In the genomic region with DNA sequence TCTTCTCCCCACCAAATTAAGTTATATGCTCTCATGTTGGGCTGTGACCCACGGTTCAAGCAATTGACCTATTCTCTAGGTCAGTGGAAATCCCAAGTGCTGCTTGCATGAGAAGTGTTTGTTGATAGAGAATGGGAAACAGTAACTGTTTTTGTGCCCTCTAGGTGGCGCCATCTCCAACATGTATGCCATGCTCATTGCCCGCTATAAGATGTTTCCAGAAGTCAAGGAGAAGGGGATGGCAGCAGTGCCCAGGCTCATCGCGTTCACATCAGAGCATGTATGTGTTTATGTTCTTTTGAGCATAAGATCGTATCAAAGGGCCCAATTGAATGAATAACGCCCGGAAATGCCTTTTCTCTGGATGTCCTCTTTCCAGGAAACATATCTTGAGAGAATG, we compare ENCODE assay signal across 8 mouse cellular contexts. TPM values are rescaled to one million over a fixed set of nuclear protein-coding genes. Genes with fewer than 3 reads are reported as not detected.
DNase-seq lines count a peak whose midpoint lies in the region; ATAC-seq lines count a peak whose summit lies in the region.
"Had no signal": no experiment of that assay in that cellular context is flagged by ENCODE, and none has a peak within 500 bp of the region (broad histone marks: within the 10 kb centered on the region; RNA-seq: fewer than 3 reads in every experiment).

No protein-coding gene starts in this region.

- intact Hi-C loops in left cerebral cortex, postnatal 14 days (cut with DNase I), result no loop called here

- H3K36me3 ChIP-seq in hindbrain, embryonic 11.5 days (ENCODE audit: control insufficient read depth, insufficient read depth, low read length), result no peaks in the 10 kb centered on the region
- H3K36me3 ChIP-seq in hindbrain, embryonic 13.5 days, result peaks cover 43% of the 10 kb centered on the region
- no peaks in the 10 kb centered on the region for H3K36me3 ChIP-seq in limb, embryonic 11.5 days (ENCODE audit: control insufficient read depth, insufficient read depth, low read length)

- DNase-seq in hindbrain, embryonic 11.5 days (ENCODE audit: low spot score), result peak; percentile 36
- DNase-seq in CD4-positive, CD25-positive, alpha-beta regulatory T cell, adult 2 months (ENCODE audit: low read depth, low spot score), result peak; percentile 75
- peak; percentile 25 for DNase-seq in T-cell, adult 2 months (ENCODE audit: low spot score)
- peak; percentile 22 for DNase-seq in limb, embryonic 11.5 days (ENCODE audit: low spot score)
- DNase-seq in right cerebral cortex, postnatal 14 days, result no peak
- no peak for DNase-seq in left cerebral cortex, postnatal 14 days (ENCODE audit: low spot score in 2 of 2)

- no peak overlapping the region for H3K4me2 ChIP-seq in hindbrain, embryonic 11.5 days (replicated peaks; ENCODE audit: low read depth, low read length)
- no peak overlapping the region for H3K4me2 ChIP-seq in hindbrain, embryonic 13.5 days
- no peak overlapping the region for H3K4me2 ChIP-seq in limb, embryonic 11.5 days (ENCODE audit: low read depth, severe bottlenecking)

- no peak overlapping the region for H3K27ac ChIP-seq in hindbrain, embryonic 11.5 days (ENCODE audit: low read depth, low read length)
- no peak overlapping the region for H3K27ac ChIP-seq in hindbrain, embryonic 13.5 days
- no peak overlapping the region for H3K27ac ChIP-seq in limb, embryonic 11.5 days (replicated peaks; ENCODE audit: low read depth, low read length)

- no peaks in the 10 kb centered on the region for H3K4me1 ChIP-seq in hindbrain, embryonic 11.5 days (replicated peaks; ENCODE audit: control insufficient read depth, insufficient read depth, low read length)
- H3K4me1 ChIP-seq in hindbrain, embryonic 13.5 days (replicated peaks), result peaks cover 6% of the 10 kb centered on the region; the same call in 1 of the 2 replicates
- H3K4me1 ChIP-seq in limb, embryonic 11.5 days (ENCODE audit: control insufficient read depth, insufficient read depth, low read length), result no peaks in the 10 kb centered on the region

- WGBS in hindbrain, embryonic 11.5 days, result 40% methylated on average over 8 of the region's 8 CpGs
- WGBS in hindbrain, embryonic 13.5 days, result 37% methylated on average over 8 of the region's 8 CpGs
- 37% methylated on average over 8 of the region's 8 CpGs for WGBS in limb, embryonic 11.5 days

- no peaks in the 10 kb centered on the region for H3K9me3 ChIP-seq in hindbrain, embryonic 11.5 days (ENCODE audit: control insufficient read depth, low read length)
- H3K9me3 ChIP-seq in hindbrain, embryonic 13.5 days, result no peaks in the 10 kb centered on the region
- H3K9me3 ChIP-seq in limb, embryonic 11.5 days (ENCODE audit: control insufficient read depth, low read length), result no peaks in the 10 kb centered on the region

- no peak overlapping the region for H3K4me3 ChIP-seq in hindbrain, embryonic 11.5 days (ENCODE audit: low read depth, low read length)
- no peak overlapping the region for H3K4me3 ChIP-seq in hindbrain, embryonic 13.5 days
- no peak overlapping the region for H3K4me3 ChIP-seq in limb, embryonic 11.5 days (ENCODE audit: low read depth, low read length)
- H3K4me3 ChIP-seq: erythroblast, embryonic 14.5 days had no signal

- no peak for ATAC-seq in hindbrain, embryonic 11.5 days (ENCODE audit: low FRiP score)
- ATAC-seq in hindbrain, embryonic 13.5 days (ENCODE audit: low FRiP score), result no peak
- ATAC-seq in limb, embryonic 11.5 days (ENCODE audit: insufficient number of reproducible peaks, low FRiP score, low TSS enrichment, low read depth), result no peak

- no peaks in the 10 kb centered on the region for H3K27me3 ChIP-seq in hindbrain, embryonic 11.5 days (ENCODE audit: control insufficient read depth, insufficient read depth, low read length)
- H3K27me3 ChIP-seq in hindbrain, embryonic 13.5 days, result no peaks in the 10 kb centered on the region
- H3K27me3 ChIP-seq in limb, embryonic 11.5 days (ENCODE audit: control insufficient read depth, insufficient read depth, low read length), result no peaks in the 10 kb centered on the region

- no peak overlapping the region for H3K9ac ChIP-seq in hindbrain, embryonic 11.5 days (ENCODE audit: low read depth, low read length)
- H3K9ac ChIP-seq in hindbrain, embryonic 13.5 days, result no peak overlapping the region
- no peak overlapping the region for H3K9ac ChIP-seq in limb, embryonic 11.5 days (ENCODE audit: low read length)

RNA-seq across cellular contexts. Expression of a gene that starts 12.8 kb away (rescaled TPM):
- 22.7 and 25.5 TPM in 2 replicates for polyA plus RNA-seq in hindbrain, embryonic 11.5 days (2014; fragmentation: Nextera tagmentation; extraction: Ambion mirVana)
- 62.9 and 68.3 TPM in 2 replicates for polyA plus RNA-seq in hindbrain, embryonic 13.5 days (2015; fragmentation: Nextera tagmentation; extraction: Ambion mirVana)
- 0.07 TPM in 1 of 2 replicates, not detected in the other for polyA plus RNA-seq in limb, embryonic 11.5 days (2014; fragmentation: Nextera tagmentation; extraction: Ambion mirVana)
- 100 to 1,000 TPM; 103 to 107 TPM for total RNA-seq in left cerebral cortex, postnatal 14 days (2021)
- polyA plus RNA-seq: erythroblast, embryonic 14.5 days had no signal

Comparison
In these comparisons a context has a peak if more than half of its experiments do, and no peak if none do; other contexts are left out.
1. DNase-seq: peak in hindbrain, embryonic 11.5 days (single experiment), CD4-positive, CD25-positive, alpha-beta regulatory T cell, adult 2 months (single experiment), T-cell, adult 2 months (single experiment) and limb, embryonic 11.5 days (single experiment); none in right cerebral cortex, postnatal 14 days (single experiment) and left cerebral cortex, postnatal 14 days (0 of 2).
2. RNA of a gene that starts 12.8 kb away (polyA plus RNA-seq): 62.9 to 68.3 TPM in hindbrain, embryonic 13.5 days and 22.7 to 25.5 TPM in hindbrain, embryonic 11.5 days; 0.07 TPM in limb, embryonic 11.5 days; every median in the first group is over 10 times any median in the second.